Mouse (Mus musculus) gastrocnemius, adult 8-10 months (tissue): Measurements from ENCODE around the gene Sall4. TPM values are rescaled to one million over a fixed set of nuclear protein-coding genes. Genes with fewer than 3 reads are reported as not detected.
"Not testable (repeated sequence)": the region's sequence is repeated elsewhere in the genome, so short reads cannot be mapped to it uniquely, and the experiment has no call there.

Experiments used
- DNase-seq, 2 experiments: peaks; one replicate each; pipeline ENCODE4 v3.0.0; 2022; ENCODE audit warnings: low spot score in 2 of 2
- total RNA-seq, 4 experiments: library from RNA; stranded (reverse); gene quantifications; 2 replicates each; pipeline ENCODE4 v1.2.4; 2022

Sall4 gene
- total RNA-seq, 4 experiments from 2014 or later: 1.3 to 5.7 (median 2.6) TPM

DNA sequence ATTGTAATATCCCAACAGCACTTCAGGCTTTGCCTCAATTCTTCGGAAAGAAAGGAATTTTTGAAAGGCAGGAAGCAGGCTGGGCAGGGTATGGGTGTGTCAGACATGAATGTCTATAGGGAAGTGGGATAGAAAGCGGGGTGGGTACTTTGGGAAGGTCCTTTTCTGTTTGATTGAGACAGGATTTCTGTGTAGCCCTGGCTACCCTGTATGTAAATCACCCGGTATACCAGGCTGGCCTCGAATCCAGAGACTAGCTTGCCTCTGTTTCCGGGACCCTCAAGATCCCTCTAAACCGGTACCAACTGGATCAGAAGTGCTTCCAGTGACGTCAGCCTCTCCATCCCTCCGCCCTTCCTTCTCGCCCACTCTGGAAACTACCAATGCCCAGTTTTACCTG, 6.6 kb downstream of the Sall4 start:
- no peak for DNase-seq

GRCm38 (mm10) chr2:168744406-168744805, 23.3 kb downstream of the Sall4 start:
- DNase-seq: not testable (repeated sequence)

GRCm38 (mm10) chr2:168742649-168743048, 25.1 kb downstream of the Sall4 start:
- DNase-seq: no peak

DNA sequence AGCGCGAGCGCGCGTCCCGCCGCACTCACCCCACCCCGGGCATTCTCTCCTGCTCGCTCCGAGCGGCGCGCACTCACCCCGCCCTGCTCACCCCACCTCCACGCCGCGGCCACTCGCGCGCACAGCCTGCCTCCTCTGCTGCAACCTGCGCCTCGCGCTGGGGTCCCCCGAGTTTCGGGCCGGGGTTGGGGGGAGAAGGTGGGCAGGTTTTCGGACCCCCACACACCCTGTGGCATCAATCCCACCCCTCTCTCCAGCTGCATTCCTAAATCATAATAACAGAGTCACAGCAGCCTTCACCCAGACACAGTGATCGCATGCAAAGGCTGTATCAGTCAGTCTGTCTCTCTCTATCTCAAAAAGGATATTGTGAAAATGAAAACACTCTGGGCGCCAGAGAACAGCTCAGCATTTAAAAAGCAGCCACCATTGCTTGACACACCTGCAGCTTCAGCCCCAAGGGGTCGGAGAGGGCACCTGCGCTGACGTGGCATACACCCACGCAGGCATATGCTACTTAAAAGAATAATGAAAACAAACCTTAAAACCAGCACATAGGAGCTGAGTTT, 25.6 kb downstream of the Sall4 start, which contains the start of gene Atp9a:
TSS of gene Atp9a (minus strand) at position 351 of the 569 bp plus-strand sequence.
- DNase-seq: no peak

DNA sequence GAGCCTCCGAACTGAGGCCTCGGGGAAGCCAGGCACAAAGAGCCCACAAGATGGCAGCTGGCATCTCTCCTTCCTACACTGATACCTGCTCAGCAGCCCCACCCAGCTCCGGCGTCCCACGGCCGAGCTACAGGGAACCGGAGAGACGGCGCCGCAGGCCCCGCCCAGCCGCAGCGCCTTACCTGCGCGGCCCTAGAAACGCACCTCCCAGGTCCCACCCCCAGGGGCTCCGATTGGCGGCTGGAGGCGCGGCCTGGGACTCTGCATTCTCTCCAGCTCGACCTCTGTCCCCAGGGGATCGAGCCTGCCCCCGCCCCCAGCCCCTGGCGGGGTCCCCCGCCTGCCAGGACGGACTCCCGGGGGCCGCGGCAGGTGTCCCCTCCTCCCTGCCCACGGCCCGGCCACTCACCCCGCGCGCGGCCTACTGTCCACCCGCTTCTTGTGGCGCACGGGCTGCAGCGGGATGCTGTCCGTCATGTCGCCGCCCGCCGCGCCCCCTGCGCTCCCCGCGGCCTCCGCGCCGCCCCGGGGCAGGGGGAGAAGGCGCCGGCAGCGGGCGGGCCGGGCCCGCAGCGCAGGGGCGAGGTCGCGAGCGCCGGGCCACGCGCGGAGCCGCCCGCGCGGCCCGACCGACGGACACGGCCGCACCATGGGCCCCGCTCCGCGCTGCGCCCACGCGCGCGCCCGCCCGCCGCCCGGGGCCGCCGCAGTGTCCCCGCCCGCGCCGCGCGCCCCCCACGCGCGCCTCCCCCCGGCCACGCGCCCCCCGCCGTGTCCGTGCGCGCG, 26.3 kb downstream of the Sall4 start:
- DNase-seq: no peak

GRCm38 (mm10) chr2:168740496-168740895, 27.2 kb downstream of the Sall4 start:
- DNase-seq: no peak

- no peak for DNase-seq
Observed at GRCm38 (mm10) chr2:168738854-168739253, 28.9 kb downstream of the Sall4 start.

DNA sequence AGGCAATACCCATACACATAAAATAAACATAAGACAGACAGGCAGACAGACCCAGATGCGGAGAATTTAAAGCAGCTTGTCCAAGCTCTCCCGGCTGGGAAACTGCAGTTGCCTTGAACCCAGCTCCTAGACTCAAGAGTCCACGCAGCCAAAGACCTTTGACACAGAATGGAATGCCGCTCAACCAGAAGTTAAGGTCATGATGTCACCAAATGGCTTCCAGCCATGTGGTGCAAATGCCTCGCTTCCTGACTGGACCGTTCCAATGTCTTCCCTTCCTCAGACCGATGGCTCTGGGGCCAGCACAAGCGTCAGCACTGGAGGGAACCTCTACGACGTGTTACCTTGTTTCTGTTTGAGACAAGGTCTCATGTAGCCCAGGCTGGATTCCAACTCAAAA, 29.9 kb downstream of the Sall4 start:
- DNase-seq: no peak

GRCm38 (mm10) chr2:168734023-168734422, 33.7 kb downstream of the Sall4 start:
- no peak for DNase-seq

GRCm38 (mm10) chr2:168731258-168731657, 36.5 kb downstream of the Sall4 start:
- DNase-seq: no peak

- DNase-seq: no peak
Observed at GRCm38 (mm10) chr2:168729736-168730135, 38.0 kb downstream of the Sall4 start.

- DNase-seq: peak in 1 of 2 experiments; percentile 65
Observed at GRCm38 (mm10) chr2:168728045-168728444, 39.7 kb downstream of the Sall4 start.

- no peak for DNase-seq
Observed at GRCm38 (mm10) chr2:168726007-168726406, 41.7 kb downstream of the Sall4 start.

- DNase-seq: no peak
Observed at GRCm38 (mm10) chr2:168721313-168721712, 46.4 kb downstream of the Sall4 start.

DNA sequence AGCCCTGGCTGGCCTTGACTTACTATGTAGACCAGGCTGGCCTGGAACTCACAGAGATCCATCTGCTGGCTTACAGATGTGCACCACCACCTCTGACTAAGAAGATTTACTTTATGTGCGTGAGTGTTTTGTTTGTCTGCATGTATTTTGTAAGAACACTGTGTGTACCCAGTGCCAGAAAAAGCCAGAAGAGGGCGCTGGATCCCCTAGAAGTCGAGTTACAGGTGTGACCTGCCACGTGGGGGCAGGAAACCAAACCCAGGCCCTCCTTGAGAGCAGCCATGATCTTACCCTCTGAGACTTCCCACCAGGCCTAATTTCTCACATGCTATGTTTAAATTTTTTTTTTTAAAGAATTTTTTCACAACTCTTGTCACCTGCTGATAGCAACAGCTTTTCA, 48.0 kb downstream of the Sall4 start:
- no peak for DNase-seq

DNA sequence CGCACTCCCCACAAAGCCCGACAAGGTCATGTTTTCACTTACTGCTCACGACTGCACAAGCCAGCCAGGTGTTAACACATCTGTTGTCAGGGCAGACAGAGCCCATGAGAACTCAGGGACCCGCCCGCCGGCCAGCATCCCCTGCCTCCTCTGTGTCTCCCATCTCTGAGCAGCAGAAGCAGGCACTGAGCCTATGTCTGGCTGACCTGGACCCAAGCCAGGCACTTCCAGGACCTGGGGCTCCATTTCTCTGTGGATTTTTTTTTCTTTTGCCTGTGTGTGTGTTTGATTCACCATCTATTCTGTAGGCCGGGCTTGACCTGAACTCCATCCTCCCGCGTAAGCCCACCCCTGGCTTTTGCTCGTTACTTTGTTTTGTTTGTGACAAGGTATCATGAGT, 49.0 kb downstream of the Sall4 start:
- no peak for DNase-seq

- DNase-seq: no peak
Observed at GRCm38 (mm10) chr2:168718267-168718666, 49.5 kb downstream of the Sall4 start.

DNA sequence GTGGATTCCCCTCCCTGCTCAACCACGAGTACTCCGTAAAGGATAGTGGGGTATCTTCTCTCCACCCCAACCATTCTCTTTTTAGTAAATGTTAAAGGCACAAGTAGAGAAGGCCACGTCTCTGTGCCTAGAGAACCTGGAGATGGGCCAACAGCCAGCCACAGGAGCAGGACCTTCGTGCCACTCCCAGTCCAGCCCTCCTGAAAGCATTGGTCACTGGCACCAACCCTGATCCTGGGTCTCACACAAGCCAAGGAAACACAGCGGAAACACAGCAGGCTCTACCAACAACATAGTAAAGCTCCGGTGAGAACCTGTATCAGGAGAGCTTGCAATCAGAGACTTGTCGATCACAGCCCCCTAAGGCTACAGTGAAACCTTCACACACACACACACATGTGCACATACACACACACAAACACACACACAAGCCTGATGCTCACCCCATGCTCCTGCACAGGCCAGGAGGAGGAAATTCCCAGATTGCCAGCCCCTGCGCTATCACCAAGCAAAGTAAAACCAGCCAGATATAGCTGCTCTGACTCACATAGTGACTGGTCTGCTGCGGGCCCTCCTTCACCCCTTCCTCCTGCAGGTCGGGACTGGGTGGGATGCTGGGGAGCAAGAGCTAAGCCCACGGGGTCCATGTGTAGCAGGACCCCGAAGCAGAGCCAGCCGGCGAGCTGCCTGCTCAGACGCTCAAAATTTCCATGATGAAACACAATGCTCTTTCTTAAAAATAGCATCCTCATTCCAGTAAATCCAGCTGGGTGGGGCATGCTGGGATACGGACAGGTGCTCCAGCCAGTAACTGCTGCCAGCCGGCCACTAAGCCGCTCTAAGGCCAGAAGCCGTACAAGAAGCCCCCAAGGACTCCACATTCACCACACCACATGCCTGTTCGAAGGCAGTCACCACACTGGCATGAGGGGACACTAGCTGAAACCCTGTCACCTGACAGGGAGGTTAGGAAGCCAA, 55.3 kb downstream of the Sall4 start:
- DNase-seq: no peak

DNA sequence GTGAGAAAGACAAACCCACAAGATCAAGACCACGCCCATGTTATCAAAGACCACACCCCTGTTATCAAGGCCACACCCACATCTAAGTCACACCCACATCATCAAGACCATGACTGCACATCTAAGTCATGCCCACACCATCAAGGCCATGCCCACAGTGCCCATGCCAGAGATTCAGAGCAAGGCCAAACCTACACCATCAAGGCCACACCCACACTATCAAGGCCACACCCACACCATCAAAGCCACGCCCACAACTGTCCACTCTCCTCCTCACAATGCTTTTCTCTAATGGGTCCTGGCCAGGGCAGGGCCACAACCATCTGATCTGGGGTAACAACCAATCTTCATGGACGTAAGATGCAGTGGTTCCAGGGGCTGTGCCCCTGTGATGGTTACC, 56.8 kb downstream of the Sall4 start:
- no peak for DNase-seq

DNA sequence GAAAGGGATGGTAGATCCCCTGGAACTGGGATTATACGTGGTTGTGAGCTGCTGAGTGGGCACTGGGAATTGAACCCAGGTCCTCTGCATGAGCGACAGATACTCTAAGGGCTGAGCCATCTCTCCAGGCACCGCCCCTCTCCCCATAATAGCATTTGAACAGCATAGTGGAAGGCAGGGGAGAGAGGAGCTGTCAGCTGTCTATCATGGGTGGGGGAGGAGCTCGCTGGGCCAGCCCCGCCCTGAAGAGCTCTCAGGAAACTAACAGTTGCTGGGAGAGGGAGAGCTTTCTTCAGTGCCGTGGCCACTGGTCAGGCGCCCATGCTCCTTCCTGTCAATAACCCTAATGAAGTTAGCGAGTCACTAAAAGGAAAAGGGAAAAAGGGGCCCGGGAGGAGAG, 60.0 kb downstream of the Sall4 start:
- DNase-seq: no peak

- DNase-seq: no peak
Observed at GRCm38 (mm10) chr2:168702266-168702665, 65.5 kb downstream of the Sall4 start.
